Mouse (Mus musculus) stomach, postnatal 0 days (tissue): ENCODE measurements around the gene Otop3. TPM values are rescaled to one million over a fixed set of nuclear protein-coding genes. Genes with fewer than 3 reads are reported as not detected.

ENCODE experiments used
- ATAC-seq: fragments of 200-750 bp; cut with Nextera tagmentation; 2 replicates; pipeline ENCODE4 v1.8.0; 2017; ENCODE audit not compliant: low FRiP score, low TSS enrichment
- DNase-seq: peaks from one replicate; pipeline ENCODE4 v3.0.0-alpha.2; 2016; ENCODE audit warnings: low spot score
- H3K27ac ChIP-seq: fragments of 300-500 bp; sonication (generic); replicated peaks from 2 replicates; pipeline ENCODE4 v1.5.1; 2014; ENCODE audit warnings: mild to moderate bottlenecking, control low read depth
- H3K27me3 ChIP-seq: fragments of 300-500 bp; sonication (generic); 2 replicates; pipeline ENCODE4 v1.6.1; 2014; ENCODE audit warnings: low read length; ENCODE audit not compliant: control insufficient read depth, insufficient read depth
- H3K36me3 ChIP-seq: fragments of 300-500 bp; sonication (generic); 2 replicates; pipeline ENCODE4 v1.6.1; 2014; ENCODE audit warnings: low read length, mixed read lengths; ENCODE audit not compliant: control insufficient read depth, insufficient read depth
- H3K4me1 ChIP-seq: fragments of 300-500 bp; sonication (generic); replicated peaks from 2 replicates; pipeline ENCODE4 v1.6.1; 2014; ENCODE audit warnings: antibody characterized with exemption; ENCODE audit not compliant: control insufficient read depth, insufficient read depth
- H3K4me2 ChIP-seq: fragments of 300-500 bp; sonication (generic); replicated peaks from 2 replicates; pipeline ENCODE4 v1.6.1; 2014; ENCODE audit warnings: low read depth, mild to moderate bottlenecking, control low read depth, moderate library complexity
- H3K4me3 ChIP-seq: fragments of 300-500 bp; sonication (generic); 2 replicates; pipeline ENCODE4 v1.5.1; 2014; ENCODE audit warnings: low read depth, low read length, control low read depth
- H3K9ac ChIP-seq: fragments of 300-500 bp; sonication (generic); 2 replicates; pipeline ENCODE4 v1.6.1; 2014; ENCODE audit warnings: mild to moderate bottlenecking, low read length, control low read depth, mixed read lengths
- H3K9me3 ChIP-seq: fragments of 300-500 bp; sonication (generic); 2 replicates; pipeline ENCODE4 v1.6.1; 2016; ENCODE audit warnings: low read length; ENCODE audit not compliant: control insufficient read depth
- CTCF ChIP-seq: IDR thresholded peaks from 2 replicates; pipeline ENCODE4 v1.5.1; 2016; ENCODE audit warnings: antibody characterized with exemption, low read depth, mild to moderate bottlenecking, moderate library complexity
- EP300 ChIP-seq: optimal IDR thresholded peaks from 2 replicates; pipeline ENCODE3; 2016; ENCODE audit warnings: antibody characterized with exemption
- WGBS: fragments of 180-500 bp; shearing (Covaris S2); extraction: QIAGEN DNeasy Blood & Tissue Kit; methylation state at CpG from one replicate; pipeline ENCODE4 v1.1.7; 2014; 5-methylcytosine and 5-hydroxymethylcytosine counted together
- polyA plus RNA-seq: library from polyadenylated mRNA; unstranded; fragments of >200 nt; fragmentation: Nextera tagmentation; extraction: Ambion mirVana; gene quantifications from 2 replicates; pipeline ENCODE4 v1.2.1, GENCODE M21; 2015

The Otop3 gene
- polyA plus RNA-seq, 1 experiment from 2014 or later = 20.5 TPM

DNA sequence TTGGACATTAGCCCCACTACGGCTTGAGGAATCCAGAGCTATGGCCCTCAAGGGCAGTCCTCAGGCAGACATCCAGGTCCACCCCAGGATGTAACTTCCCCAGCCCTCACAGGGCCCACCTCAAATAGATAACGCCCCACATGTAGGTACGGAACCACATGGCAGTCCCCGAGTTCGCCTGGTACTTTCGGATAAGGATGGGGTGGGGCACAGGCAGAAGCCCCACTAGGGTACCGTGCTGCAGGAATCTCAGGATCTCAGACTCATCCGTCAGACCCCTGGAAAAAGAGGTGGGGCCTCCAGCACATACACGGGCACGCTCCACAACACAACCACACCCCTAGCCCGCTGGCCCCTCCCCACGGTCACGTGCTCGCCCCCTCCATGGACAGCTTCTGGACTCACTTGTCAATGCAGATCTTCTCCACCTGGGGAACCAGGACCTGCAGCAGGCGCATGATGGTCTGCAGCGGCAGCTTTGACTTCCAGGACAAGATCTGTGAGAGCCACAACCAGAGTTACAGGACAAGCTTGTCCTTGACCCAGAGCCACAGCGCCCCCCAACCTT lies 14.2 kb downstream of the Otop3 start:
- TF ChIP-seq EP300 (no peak), CTCF (no peak)
- no peak for DNase-seq
- H3K9ac ChIP-seq = no peak overlapping the region
- WGBS = 51% methylated on average over 17 of the region's 17 CpGs
- ATAC-seq = no peak
- H3K4me2 ChIP-seq = no peak overlapping the region
- H3K4me1 ChIP-seq = no peaks in the 10 kb centered on the region; the same call in 1 of the 2 replicates
- 0 out of 2 replicates have a peak, but pooled peaks cover 3% of the 10 kb centered on the region for H3K36me3 ChIP-seq
- no peaks in the 10 kb centered on the region for H3K9me3 ChIP-seq
- no peaks in the 10 kb centered on the region for H3K27me3 ChIP-seq
- H3K27ac ChIP-seq = no peak overlapping the region
- no peak overlapping the region for H3K4me3 ChIP-seq

DNA sequence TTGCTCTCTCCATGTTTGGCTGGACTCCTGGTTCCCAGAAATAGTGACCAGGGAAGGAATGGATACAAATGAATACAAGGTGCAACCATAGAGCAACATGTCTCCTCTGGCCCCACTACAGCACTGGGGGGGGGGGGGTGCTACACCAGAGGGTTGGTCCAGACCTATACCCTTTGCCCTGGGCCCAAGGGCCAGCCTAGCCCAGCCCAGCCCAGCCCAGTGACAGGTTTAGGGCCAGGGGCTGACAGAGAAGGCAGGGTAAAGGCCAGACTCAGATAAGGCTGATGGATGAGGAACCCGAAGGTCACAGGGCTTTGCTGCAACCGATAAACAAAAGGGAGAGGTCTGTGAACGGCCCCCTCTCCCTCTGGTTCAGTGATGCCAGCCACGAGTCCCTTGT lies 15.4 kb downstream of the Otop3 start:
- Histone ChIP-seq H3K27ac (no peak overlapping the region), H3K27me3 (no peaks in the 10 kb centered on the region), H3K4me2 (no peak overlapping the region), H3K4me3 (no peak overlapping the region), H3K9me3 (no peaks in the 10 kb centered on the region), H3K4me1 (no peaks in the 10 kb centered on the region; the same call in 1 of the 2 replicates), H3K36me3 (0 out of 2 replicates have a peak, but pooled peaks cover 3% of the 10 kb centered on the region), H3K9ac (no peak overlapping the region)
- 38% methylated on average over 4 of the region's 4 CpGs for WGBS
- ATAC-seq (no peak), DNase-seq (no peak)
- no peak for TF ChIP-seq CTCF
- TF ChIP-seq EP300 = no peak

DNA sequence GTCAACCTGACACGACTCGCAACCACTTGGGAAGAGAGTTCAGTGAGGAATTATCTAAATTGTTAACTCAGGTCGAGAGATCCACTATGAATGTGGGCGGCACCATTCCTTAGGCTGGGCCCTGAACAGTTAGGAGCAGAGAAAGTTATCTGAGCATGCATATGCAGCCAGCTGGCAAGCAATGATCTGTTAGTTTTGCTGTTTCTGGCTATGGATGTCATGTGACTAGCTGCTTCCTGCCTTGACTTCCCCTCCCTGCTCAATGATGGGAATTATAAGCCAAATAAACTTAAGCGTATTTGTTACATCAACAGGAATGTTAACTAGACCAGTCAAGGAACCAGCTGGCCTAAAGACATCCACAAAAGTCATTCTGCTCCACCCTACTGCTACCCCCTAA lies 18.8 kb downstream of the Otop3 start:
- TF ChIP-seq CTCF (no peak), EP300 (no peak)
- WGBS = 88% methylated on average over 5 of the region's 5 CpGs
- H3K27ac ChIP-seq = no peak overlapping the region

DNA sequence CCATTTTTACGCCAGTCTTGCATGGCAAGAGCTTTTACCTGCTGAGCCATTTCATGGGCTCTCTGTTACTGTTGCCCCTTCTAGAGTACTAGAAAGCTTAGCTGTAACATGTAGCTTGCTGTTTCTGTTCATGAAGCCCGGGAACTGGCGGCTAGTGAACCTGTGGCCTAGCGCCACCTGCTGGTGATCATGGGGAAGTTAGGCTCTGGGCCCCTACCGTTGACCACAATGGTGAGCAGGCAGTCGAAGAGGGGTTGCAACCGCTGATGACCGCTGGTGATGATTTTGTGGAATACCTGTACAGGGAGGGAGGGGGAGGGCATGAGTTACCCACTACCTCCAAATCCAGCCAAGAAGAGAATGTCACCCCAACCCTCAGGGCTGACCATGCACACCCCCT lies 19.7 kb downstream of the Otop3 start:
- peak; percentile 80 for DNase-seq
- Histone ChIP-seq H3K4me1 (no peaks in the 10 kb centered on the region), H3K9ac (no peak overlapping the region), H3K27ac (no peak overlapping the region), H3K4me3 (no peak overlapping the region), H3K36me3 (0 out of 2 replicates have a peak, but pooled peaks cover 3% of the 10 kb centered on the region), H3K9me3 (no peaks in the 10 kb centered on the region), H3K4me2 (no peak overlapping the region), H3K27me3 (no peaks in the 10 kb centered on the region)
- peak; percentile 99 for TF ChIP-seq CTCF
- TF ChIP-seq EP300 = no peak
- WGBS = 8% methylated on average over 8 of the region's 8 CpGs
- ATAC-seq = 0 out of 2 replicates have a peak, but pooled peaks have one; percentile 6

More for the DNA sequence above, 18.8 kb downstream of the Otop3 start:
- DNase-seq = no peak
- no peaks in the 10 kb centered on the region for H3K4me1 ChIP-seq
- H3K9me3 ChIP-seq = no peaks in the 10 kb centered on the region
- H3K36me3 ChIP-seq = 0 out of 2 replicates have a peak, but pooled peaks cover 3% of the 10 kb centered on the region
- no peak overlapping the region for H3K9ac ChIP-seq
- H3K27me3 ChIP-seq = no peaks in the 10 kb centered on the region
- no peak overlapping the region for H3K4me3 ChIP-seq
- no peak for ATAC-seq
- no peak overlapping the region for H3K4me2 ChIP-seq

DNA sequence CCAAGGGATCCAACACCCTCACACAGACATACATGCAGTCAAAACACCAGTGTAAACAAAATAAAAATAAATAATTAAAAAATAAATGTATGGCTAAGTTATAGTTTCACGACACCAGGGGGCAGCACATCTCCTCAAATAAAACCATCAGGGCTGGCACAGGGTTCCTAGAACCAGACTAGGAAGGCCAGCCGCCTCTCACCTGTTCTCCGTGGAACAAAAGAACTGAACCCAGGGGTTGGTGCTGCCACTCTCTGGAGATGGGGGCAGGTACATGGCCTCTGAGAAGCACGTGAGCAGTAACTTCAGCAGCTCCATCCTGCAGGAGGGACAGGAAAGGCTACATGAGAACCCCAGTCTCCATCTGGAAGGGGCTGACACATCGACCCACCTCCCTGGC lies 23.9 kb downstream of the Otop3 start:
- 12% methylated on average over 5 of the region's 5 CpGs for WGBS
- TF ChIP-seq EP300 (no peak), CTCF (peak; percentile 77)
- H3K9ac ChIP-seq = no peak overlapping the region
- H3K36me3 ChIP-seq = no peaks in the 10 kb centered on the region
- H3K27ac ChIP-seq = 0 out of 2 replicates have a peak overlapping the region, but pooled peaks have one; percentile 5
- DNase-seq (peak; percentile 82), ATAC-seq (peak; percentile 62)
- no peaks in the 10 kb centered on the region for H3K9me3 ChIP-seq
- no peaks in the 10 kb centered on the region for H3K27me3 ChIP-seq
- no peaks in the 10 kb centered on the region for H3K4me1 ChIP-seq
- H3K4me2 ChIP-seq = no peak overlapping the region
- no peak overlapping the region for H3K4me3 ChIP-seq

DNA sequence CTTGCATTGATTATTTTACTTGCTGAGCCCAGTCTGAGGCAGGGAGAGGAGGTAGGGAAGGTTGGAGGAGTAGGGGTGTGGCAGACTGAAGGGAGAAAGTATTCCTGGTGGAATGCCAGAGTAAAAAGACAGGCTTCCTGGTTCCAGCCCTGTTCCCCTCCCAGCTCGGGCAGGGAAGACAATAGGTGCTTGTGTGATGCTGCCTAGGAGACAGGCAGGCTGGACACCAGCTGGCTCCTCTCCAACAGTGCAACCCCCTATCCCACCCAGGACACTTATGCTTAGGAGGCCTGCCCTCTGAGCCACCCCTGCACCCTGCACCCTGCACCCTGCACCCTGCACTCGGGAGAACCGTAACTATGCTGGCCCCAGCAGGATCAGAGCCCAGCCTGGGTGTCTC lies 24.8 kb downstream of the Otop3 start:
- Histone ChIP-seq H3K36me3 (no peaks in the 10 kb centered on the region), H3K4me2 (no peak overlapping the region), H3K9ac (no peak overlapping the region), H3K9me3 (no peaks in the 10 kb centered on the region), H3K27me3 (no peaks in the 10 kb centered on the region), H3K27ac (peak overlapping the region; percentile 45), H3K4me1 (no peaks in the 10 kb centered on the region), H3K4me3 (no peak overlapping the region)
- DNase-seq (peak; percentile 40), ATAC-seq (peak; percentile 27)
- 27% methylated on average over 3 of the region's 3 CpGs for WGBS
- TF ChIP-seq CTCF (no peak), EP300 (no peak)
